ENCODE assay signal across 9 mouse cellular contexts in the genomic region with DNA sequence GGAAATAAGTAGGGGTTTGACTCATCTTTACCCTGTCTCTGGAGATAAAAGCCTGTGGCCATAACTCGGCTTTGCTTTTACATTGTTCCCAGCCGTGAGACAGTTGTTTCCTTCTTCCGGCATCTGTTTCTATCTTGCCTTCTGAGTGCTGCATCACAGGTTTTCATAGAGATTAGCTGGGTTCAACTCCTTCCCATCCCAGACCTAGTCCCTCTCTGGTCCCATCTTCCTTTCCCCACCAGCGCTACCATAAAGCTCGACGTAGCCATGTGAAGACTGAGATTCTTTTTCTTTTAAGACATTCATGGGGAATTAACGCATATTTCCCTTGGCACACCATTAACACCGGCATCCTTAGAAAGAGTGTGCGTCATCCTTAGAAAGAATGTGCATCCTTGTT.
DNase-seq lines count a peak whose midpoint lies in the region; ATAC-seq lines count a peak whose summit lies in the region.
"Had no signal": no experiment of that assay in that cellular context is flagged by ENCODE, and none has a peak within 500 bp of the region (broad histone marks: within the 10 kb centered on the region; RNA-seq: fewer than 3 reads in every experiment).

No protein-coding gene starts in this region.

- peak overlapping the region; percentile 48; the same call in 1 of the 2 replicates for H3K27ac ChIP-seq in kidney, embryonic 14.5 days (ENCODE audit: low read depth, low read length)
- H3K27ac ChIP-seq in forebrain, embryonic 10.5 days: no peak overlapping the region
- no peak overlapping the region for H3K27ac ChIP-seq in limb, embryonic 11.5 days (replicated peaks; ENCODE audit: low read depth, low read length)
- H3K27ac ChIP-seq: macrophage had no signal

- H3K9me3 ChIP-seq in kidney, embryonic 14.5 days (ENCODE audit: control insufficient read depth, low read length): no peaks in the 10 kb centered on the region
- H3K9me3 ChIP-seq in forebrain, embryonic 10.5 days: no peaks in the 10 kb centered on the region
- H3K9me3 ChIP-seq in limb, embryonic 11.5 days (ENCODE audit: control insufficient read depth, low read length): no peaks in the 10 kb centered on the region

- no peaks in the 10 kb centered on the region for H3K27me3 ChIP-seq in kidney, embryonic 14.5 days (ENCODE audit: control insufficient read depth, insufficient read depth, low read length)
- peaks cover 80% of the 10 kb centered on the region for H3K27me3 ChIP-seq in forebrain, embryonic 10.5 days (ENCODE audit: poor library complexity, severe bottlenecking)
- H3K27me3 ChIP-seq in limb, embryonic 11.5 days (ENCODE audit: control insufficient read depth, insufficient read depth, low read length): 0 out of 2 replicates have a peak, but pooled peaks cover 2% of the 10 kb centered on the region

- ATAC-seq in kidney, embryonic 14.5 days (ENCODE audit: low FRiP score, low TSS enrichment): no peak
- ATAC-seq in limb, embryonic 11.5 days (ENCODE audit: insufficient number of reproducible peaks, low FRiP score, low TSS enrichment, low read depth): no peak
- no peak for ATAC-seq in CD4-positive, CD25-positive, alpha-beta regulatory T cell, adult 4 months

- H3K4me1 ChIP-seq in kidney, embryonic 14.5 days (ENCODE audit: control insufficient read depth, insufficient read depth, low read length): peaks cover 56% of the 10 kb centered on the region
- peaks cover 63% of the 10 kb centered on the region for H3K4me1 ChIP-seq in forebrain, embryonic 10.5 days
- H3K4me1 ChIP-seq in limb, embryonic 11.5 days (ENCODE audit: control insufficient read depth, insufficient read depth, low read length): peaks cover 35% of the 10 kb centered on the region

- no peaks in the 10 kb centered on the region for H3K36me3 ChIP-seq in kidney, embryonic 14.5 days (ENCODE audit: control insufficient read depth, insufficient read depth, low read length)
- no peaks in the 10 kb centered on the region for H3K36me3 ChIP-seq in forebrain, embryonic 10.5 days (replicated peaks)
- H3K36me3 ChIP-seq in limb, embryonic 11.5 days (ENCODE audit: control insufficient read depth, insufficient read depth, low read length): no peaks in the 10 kb centered on the region

- peak overlapping the region; percentile 47; the same call in 1 of the 2 replicates for H3K4me3 ChIP-seq in kidney, embryonic 14.5 days (ENCODE audit: low read length)
- H3K4me3 ChIP-seq in forebrain, embryonic 10.5 days: peak overlapping the region; percentile 56
- H3K4me3 ChIP-seq in limb, embryonic 11.5 days (ENCODE audit: low read depth, low read length): peak overlapping the region; percentile 34

- 3% methylated on average over 9 of the region's 9 CpGs for WGBS in kidney, embryonic 14.5 days
- under 1% methylated on average over 9 of the region's 9 CpGs for WGBS in forebrain, embryonic 10.5 days
- WGBS in limb, embryonic 11.5 days: 2% methylated on average over 9 of the region's 9 CpGs

- no peak overlapping the region for H3K9ac ChIP-seq in kidney, embryonic 14.5 days (ENCODE audit: low read depth, low read length)
- H3K9ac ChIP-seq in limb, embryonic 11.5 days (ENCODE audit: low read length): no peak overlapping the region

- DNase-seq in kidney, postnatal 4 days: no peak
- DNase-seq in forebrain, embryonic 10.5 days (ENCODE audit: extremely low spot score, low spot score): no peak
- DNase-seq in limb, embryonic 11.5 days (ENCODE audit: low spot score): no peak
- peak; percentile 13 for DNase-seq in naive thymus-derived CD4-positive, alpha-beta T cell, adult 2 months (ENCODE audit: low read depth)
- DNase-seq in spleen, adult 18-20 months: no peak
- no peak for DNase-seq in layer of hippocampus, postnatal 10 days (ENCODE audit: low spot score in 2 of 2)

- H3K4me2 ChIP-seq in kidney, embryonic 14.5 days (replicated peaks; ENCODE audit: low read depth, low read length): peak overlapping the region; percentile 58
- H3K4me2 ChIP-seq in limb, embryonic 11.5 days (ENCODE audit: low read depth, severe bottlenecking): peak overlapping the region; percentile 49
